Mouse (Mus musculus) induced T-regulatory cell, adult 2 months (primary cell): Measurements from ENCODE around the gene Pcp4l1.

Source experiments
- DNase-seq: peaks from one replicate; pipeline ENCODE4 v3.0.0-alpha.2; 2012; ENCODE audit warnings: low read depth

Gene Pcp4l1

GRCm38 (mm10) chr1:171135600-171135999, 60.5 kb downstream of the Pcp4l1 start:
- DNase-seq, result no peak

GRCm38 (mm10) chr1:171130971-171131370, 65.1 kb downstream of the Pcp4l1 start:
- DNase-seq, result no peak

DNA sequence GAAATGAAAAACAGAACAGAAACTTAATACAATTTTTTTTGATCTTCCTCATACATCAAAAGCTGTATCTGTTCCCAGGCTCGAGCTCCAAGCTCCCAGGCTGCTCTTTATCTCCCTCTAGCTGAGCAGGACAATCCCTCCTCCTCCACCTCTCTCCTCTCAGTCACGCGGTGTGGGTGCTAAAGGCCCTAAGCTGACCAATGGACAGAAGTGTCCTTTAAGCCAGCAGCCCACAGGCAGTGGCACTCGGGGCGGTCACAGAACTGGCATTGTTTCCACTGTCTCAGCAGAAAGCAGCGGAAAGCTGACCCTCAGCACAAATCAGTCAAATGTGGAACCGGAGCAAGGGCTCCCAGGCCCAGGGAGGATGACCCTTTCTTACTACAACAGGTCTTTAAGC, 66.8 kb downstream of the Pcp4l1 start:
- DNase-seq, result no peak

- no peak for DNase-seq
These were observed 71.7 kb downstream of the Pcp4l1 start for GRCm38 (mm10) chr1:171124398-171124797.
